Mouse (Mus musculus) MEL (cell line): ENCODE measurements around the gene Dclk3. TPM values are rescaled to one million over a fixed set of nuclear protein-coding genes. Genes with fewer than 3 reads are reported as not detected.

Experiments used
- DNase-seq: peaks from one replicate; pipeline ENCODE4 v3.0.0; 2011; ENCODE audit warnings: low read depth, low spot score
- H3K27ac ChIP-seq: 2 replicates; pipeline ENCODE4 v1.5.1; 2012; ENCODE audit warnings: low read depth, mild to moderate bottlenecking, control low read depth, low read length, moderate library complexity; ENCODE audit not compliant: control insufficient read depth
- H3K27me3 ChIP-seq, 2 experiments: fragments of 150-350 bp in 1 of 2; sonication (generic) in 1 of 2; 2 replicates each; pipeline ENCODE4 v1.6.1; 2012; ENCODE audit warnings: low read length in 2 of 2, mild to moderate bottlenecking in 2 of 2, improper control_type of control experiment in 1 of 2, moderate library complexity in 1 of 2; ENCODE audit not compliant: insufficient read depth in 2 of 2, control insufficient read depth in 1 of 2
- H3K36me3 ChIP-seq, 2 experiments: 2 replicates each; pipeline ENCODE4 v1.6.1; 2012 to 2014; ENCODE audit warnings: low read length in 2 of 2, improper control_type of control experiment in 1 of 2, inconsistent platforms in 1 of 2, mild to moderate bottlenecking in 1 of 2; ENCODE audit not compliant: insufficient read depth in 2 of 2, control insufficient read depth in 1 of 2
- H3K4me1 ChIP-seq, 2 experiments: fragments of 150-350 bp in 1 of 2; sonication (generic) in 1 of 2; 2 replicates each; pipeline ENCODE4 v1.6.1; 2012; ENCODE audit warnings: low read length in 2 of 2, improper control_type of control experiment in 1 of 2, mild to moderate bottlenecking in 1 of 2; ENCODE audit not compliant: insufficient read depth in 2 of 2, control insufficient read depth in 1 of 2
- H3K4me3 ChIP-seq, 2 experiments: fragments of 150-350 bp in 1 of 2; sonication (generic) in 1 of 2; 2 replicates each; pipeline ENCODE4 v1.5.1; 2012; ENCODE audit warnings: low read depth in 2 of 2, low read length in 2 of 2, mild to moderate bottlenecking in 2 of 2, moderate library complexity in 2 of 2, control low read depth in 1 of 2, improper control_type of control experiment in 1 of 2; ENCODE audit not compliant: control insufficient read depth in 1 of 2, insufficient read depth in 1 of 2
- H3K79me2 ChIP-seq: 2 replicates; pipeline ENCODE4 v1.6.1; 2012; ENCODE audit warnings: mild to moderate bottlenecking, low read length, moderate library complexity; ENCODE audit not compliant: control insufficient read depth, poor library complexity, insufficient read depth
- H3K9ac ChIP-seq: 2 replicates; pipeline ENCODE4 v1.6.1; 2012; ENCODE audit warnings: low read depth, mild to moderate bottlenecking, control low read depth, low read length, moderate library complexity; ENCODE audit not compliant: control insufficient read depth, poor library complexity, severe bottlenecking
- H3K9me3 ChIP-seq: fragments of 150-350 bp; sonication (generic); replicated peaks from 2 replicates; pipeline ENCODE4 v1.6.1; 2012; ENCODE audit warnings: mild to moderate bottlenecking, low read length, improper control_type of control experiment, moderate library complexity; ENCODE audit not compliant: insufficient read depth
- BHLHE40 ChIP-seq: IDR thresholded peaks from 2 replicates; pipeline ENCODE4 v1.6.1; 2012; ENCODE audit warnings: low read depth, mild to moderate bottlenecking, inconsistent platforms, low read length, improper control_type of control experiment, borderline replicate concordance
- CHD2 ChIP-seq: IDR thresholded peaks from 2 replicates; pipeline ENCODE4 v1.6.1; 2011; ENCODE audit warnings: low read length, improper control_type of control experiment
- CTCF ChIP-seq, 3 experiments: IDR thresholded peaks in 2 of 3; conservative IDR thresholded peaks in 1 of 3; 2 replicates each; pipeline ENCODE4 v1.5.1; 2011 to 2012; ENCODE audit warnings: low read length in 3 of 3, low read depth in 2 of 3, mild to moderate bottlenecking in 2 of 3, improper control_type of control experiment in 1 of 3, inconsistent platforms in 1 of 3, mixed read lengths in 1 of 3, moderate library complexity in 1 of 3; ENCODE audit not compliant: control insufficient read depth in 1 of 3, insufficient read depth in 1 of 3, poor library complexity in 1 of 3, severe bottlenecking in 1 of 3
- E2F4 ChIP-seq: IDR thresholded peaks from 2 replicates; pipeline ENCODE4 v1.6.1; 2011; ENCODE audit warnings: low read depth, low read length, improper control_type of control experiment, borderline replicate concordance
- ELF1 ChIP-seq: IDR thresholded peaks from 2 replicates; pipeline ENCODE4 v1.6.1; 2014; ENCODE audit warnings: low read depth, mild to moderate bottlenecking, inconsistent platforms, low read length, improper control_type of control experiment, moderate library complexity
- GABPA ChIP-seq: IDR thresholded peaks from 2 replicates; pipeline ENCODE4 v1.6.1; 2012; ENCODE audit warnings: low read depth, mild to moderate bottlenecking, inconsistent platforms, low read length, improper control_type of control experiment, moderate library complexity
- HCFC1 ChIP-seq: IDR thresholded peaks from 2 replicates; pipeline ENCODE4 v1.6.1; 2012; ENCODE audit warnings: low read depth, mild to moderate bottlenecking, inconsistent platforms, low read length, improper control_type of control experiment, moderate library complexity
- MAFK ChIP-seq: IDR thresholded peaks from 2 replicates; pipeline ENCODE4 v1.6.1; 2011; ENCODE audit warnings: low read depth, mild to moderate bottlenecking, low read length, improper control_type of control experiment, borderline replicate concordance
- MAX ChIP-seq: IDR thresholded peaks from 2 replicates; pipeline ENCODE4 v1.6.1; 2011; ENCODE audit warnings: low read length, improper control_type of control experiment
- MAZ ChIP-seq: IDR thresholded peaks from 2 replicates; pipeline ENCODE4 v1.6.1; 2012; ENCODE audit warnings: low read depth, mild to moderate bottlenecking, inconsistent platforms, low read length, improper control_type of control experiment
- MEF2A ChIP-seq: IDR thresholded peaks from 2 replicates; pipeline ENCODE4 v1.6.1; 2014; ENCODE audit warnings: low read depth, mild to moderate bottlenecking, inconsistent platforms, low read length, improper control_type of control experiment; ENCODE audit not compliant: poor library complexity, insufficient replicate concordance, severe bottlenecking; ENCODE audit errors: extremely low read depth
- MXI1 ChIP-seq: IDR thresholded peaks from 2 replicates; pipeline ENCODE4 v1.6.1; 2011; ENCODE audit warnings: mild to moderate bottlenecking, low read depth, low read length, improper control_type of control experiment
- MYB ChIP-seq: IDR thresholded peaks from 2 replicates; pipeline ENCODE4 v1.6.1; 2011; ENCODE audit warnings: mild to moderate bottlenecking, low read depth, low read length, improper control_type of control experiment
- MYC ChIP-seq: IDR thresholded peaks from 2 replicates; pipeline ENCODE4 v1.6.1; 2011; ENCODE audit warnings: low read depth, mild to moderate bottlenecking, low read length, improper control_type of control experiment, moderate library complexity
- POLR2A ChIP-seq, 2 experiments: IDR thresholded peaks; 2 replicates each; pipeline ENCODE4 v1.6.1; 2011 to 2012; ENCODE audit warnings: low read length in 2 of 2, mild to moderate bottlenecking in 2 of 2, control low read depth in 1 of 2, improper control_type of control experiment in 1 of 2, low read depth in 1 of 2, moderate library complexity in 1 of 2; ENCODE audit not compliant: control insufficient read depth in 1 of 2, insufficient read depth in 1 of 2, poor library complexity in 1 of 2
- POLR2AphosphoS5 ChIP-seq: IDR thresholded peaks from 2 replicates; pipeline ENCODE4 v1.6.1; 2012; ENCODE audit warnings: low read depth, borderline replicate concordance, mild to moderate bottlenecking, inconsistent platforms, low read length, moderate library complexity, mixed read lengths
- RCOR1 ChIP-seq: IDR thresholded peaks from 2 replicates; pipeline ENCODE4 v1.6.1; 2012; ENCODE audit warnings: low read depth, mild to moderate bottlenecking, inconsistent platforms, low read length, improper control_type of control experiment
- SIN3A ChIP-seq: IDR thresholded peaks from 2 replicates; pipeline ENCODE4 v1.6.1; 2012; ENCODE audit warnings: low read length, improper control_type of control experiment, inconsistent platforms
- SMC3 ChIP-seq: IDR thresholded peaks from 2 replicates; pipeline ENCODE4 v1.6.1; 2011; ENCODE audit warnings: low read depth, low read length, improper control_type of control experiment
- TAL1 ChIP-seq: IDR thresholded peaks from 2 replicates; pipeline ENCODE4 v1.6.1; 2012; ENCODE audit warnings: mild to moderate bottlenecking, inconsistent platforms, low read length, moderate library complexity, mixed read lengths
- TBP ChIP-seq: IDR thresholded peaks from 2 replicates; pipeline ENCODE4 v1.8.0; 2011; ENCODE audit warnings: low read depth, low read length, improper control_type of control experiment
- TCF12 ChIP-seq: IDR thresholded peaks from 2 replicates; pipeline ENCODE4 v1.6.1; 2014; ENCODE audit warnings: low read depth, mild to moderate bottlenecking, inconsistent platforms, low read length, improper control_type of control experiment, moderate library complexity
- USF2 ChIP-seq, 2 experiments: IDR thresholded peaks; 2 replicates each; pipeline ENCODE4 v1.6.1; 2011 to 2012; ENCODE audit warnings: improper control_type of control experiment in 2 of 2, low read length in 2 of 2, borderline replicate concordance in 1 of 2, inconsistent platforms in 1 of 2, low read depth in 1 of 2, mild to moderate bottlenecking in 1 of 2; ENCODE audit not compliant: insufficient read depth in 1 of 2
- ZC3H11A ChIP-seq: IDR thresholded peaks from 2 replicates; pipeline ENCODE4 v1.6.1; 2012; ENCODE audit warnings: low read depth, mild to moderate bottlenecking, inconsistent platforms, low read length, improper control_type of control experiment
- ZKSCAN1 ChIP-seq: IDR thresholded peaks from 2 replicates; pipeline ENCODE4 v1.6.1; 2012; ENCODE audit warnings: low read depth, mild to moderate bottlenecking, inconsistent platforms, low read length, improper control_type of control experiment, moderate library complexity
- ZNF384 ChIP-seq: IDR thresholded peaks from 2 replicates; pipeline ENCODE4 v1.6.1; 2012; ENCODE audit warnings: low read depth, mild to moderate bottlenecking, inconsistent platforms, low read length, improper control_type of control experiment
- polyA plus RNA-seq, 2 experiments: library from polyadenylated mRNA; stranded (reverse) in 1 of 2; unstranded in 1 of 2; fragments of >175 nt in 1 of 2; fragments of >200 nt in 1 of 2; gene quantifications; 2 replicates each; pipeline versions ENCODE4 v1.2.1 to v1.2.4; 2012; ENCODE audit warnings: low replicate concordance in 2 of 2, low read depth in 1 of 2; ENCODE audit not compliant: insufficient read length in 2 of 2, insufficient read depth in 1 of 2, missing spikeins in 1 of 2
- total RNA-seq: library from RNA; depleted of rRNA; stranded (reverse); fragments of 300-350 nt; gene quantifications from 2 replicates; pipeline ENCODE4 v1.2.3, GENCODE M21; 2012

Dclk3 gene
- total and polyA plus RNA-seq, 3 experiments, result not detected

GRCm38 (mm10) chr9:111473686-111474457 lies 35.0 kb downstream of the Dclk3 start:
- no peak for TF ChIP-seq MAFK
- TF ChIP-seq MYC, result no peak
- no peak for TF ChIP-seq CTCF (IDR thresholded peaks at IDR 0.05 in 2 of 3, conservative IDR thresholded peaks at IDR 0.05 in 1 of 3; ENCODE audit: control insufficient read depth in 1 of 3, insufficient read depth in 1 of 3, low read depth in 2 of 3, low read length in 3 of 3, poor library complexity in 1 of 3, severe bottlenecking in 1 of 3)
- no peak for TF ChIP-seq TBP
- no peak for TF ChIP-seq POLR2AphosphoS5
- TF ChIP-seq TCF12, result no peak
- no peak for TF ChIP-seq MYB
- TF ChIP-seq HCFC1, result no peak
- TF ChIP-seq ZC3H11A, result no peak
- no peak for TF ChIP-seq TAL1
- no peak for TF ChIP-seq RCOR1
- TF ChIP-seq SIN3A, result no peak
- TF ChIP-seq MAZ, result no peak
- TF ChIP-seq ZNF384, result no peak
- TF ChIP-seq POLR2A (IDR thresholded peaks at IDR 0.05; ENCODE audit: control insufficient read depth in 1 of 2, insufficient read depth in 1 of 2, low read depth in 1 of 2, low read length in 2 of 2, poor library complexity in 1 of 2), result no peak
- TF ChIP-seq CHD2, result no peak
- no peak for TF ChIP-seq SMC3

GRCm38 (mm10) chr9:111474458-111474745 lies 35.5 kb downstream of the Dclk3 start:
- H3K4me1 ChIP-seq, result no peaks in the 10 kb centered on the region
- H3K79me2 ChIP-seq, result no peaks in the 10 kb centered on the region
- no peaks in the 10 kb centered on the region for H3K9me3 ChIP-seq
- no peak overlapping the region for H3K27ac ChIP-seq
- H3K36me3 ChIP-seq, result no peaks in the 10 kb centered on the region
- DNase-seq, result no peak
- no peaks in the 10 kb centered on the region for H3K27me3 ChIP-seq
- TF ChIP-seq ZNF384 (no peak), ELF1 (no peak), MXI1 (no peak), MEF2A (no peak), CTCF (IDR thresholded peaks at IDR 0.05 in 2 of 3, conservative IDR thresholded peaks at IDR 0.05 in 1 of 3; ENCODE audit: control insufficient read depth in 1 of 3, insufficient read depth in 1 of 3, low read depth in 2 of 3, low read length in 3 of 3, poor library complexity in 1 of 3, severe bottlenecking in 1 of 3) (no peak), USF2 (IDR thresholded peaks at IDR 0.05; ENCODE audit: borderline replicate concordance in 1 of 2, insufficient read depth in 1 of 2, low read depth in 1 of 2, low read length in 2 of 2) (no peak), TBP (no peak), ZKSCAN1 (no peak), TAL1 (no peak), HCFC1 (no peak), E2F4 (no peak), MAX (no peak), MAFK (no peak), GABPA (no peak), BHLHE40 (no peak), CHD2 (no peak), MYB (no peak)
- no peak overlapping the region for H3K4me3 ChIP-seq
- no peak overlapping the region for H3K9ac ChIP-seq

More at GRCm38 (mm10) chr9:111473686-111474457, 35.0 kb downstream of the Dclk3 start:
- no peaks in the 10 kb centered on the region for H3K9me3 ChIP-seq
- H3K27ac ChIP-seq, result no peak overlapping the region
- H3K9ac ChIP-seq, result no peak overlapping the region
- no peaks in the 10 kb centered on the region for H3K36me3 ChIP-seq
- DNase-seq, result no peak
- no peak overlapping the region for H3K4me3 ChIP-seq
- no peaks in the 10 kb centered on the region for H3K4me1 ChIP-seq
- no peaks in the 10 kb centered on the region for H3K27me3 ChIP-seq
- H3K79me2 ChIP-seq, result no peaks in the 10 kb centered on the region
